Mouse (Mus musculus): ENCODE measurements around the gene Arvcf.

DNA sequence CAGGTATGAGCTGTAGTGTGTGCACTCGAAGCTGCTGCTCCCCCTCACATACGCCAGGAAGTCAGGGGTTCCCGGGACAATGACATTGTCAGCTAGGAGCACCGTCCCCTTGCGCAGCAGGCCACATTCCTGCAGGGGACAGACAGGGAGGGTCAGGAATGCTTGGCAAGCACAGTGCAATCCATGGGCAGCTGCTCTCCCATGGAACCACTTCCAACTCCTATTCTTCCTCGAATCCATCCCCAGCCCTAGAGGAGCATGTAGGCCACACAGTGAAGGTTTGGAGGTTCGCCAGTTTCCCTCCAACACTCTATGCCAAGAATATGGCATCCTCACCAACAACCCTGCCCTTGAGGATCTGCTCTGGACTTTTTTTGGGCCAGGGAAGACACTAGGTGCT, 59.9 kb downstream of the Arvcf start:
- TF ChIP-seq CTCF (IDR thresholded peaks at IDR 0.05; ENCODE audit: extremely low read depth, insufficient read length, insufficient replicate concordance, low read depth, low read length) (no peak), POLR2A (IDR thresholded peaks at IDR 0.05; ENCODE audit: low read depth, low read length) (no peak)

All from small intestine, adult 2 months (tissue).